Mouse (Mus musculus): ENCODE data around the gene C2cd2.

DNA sequence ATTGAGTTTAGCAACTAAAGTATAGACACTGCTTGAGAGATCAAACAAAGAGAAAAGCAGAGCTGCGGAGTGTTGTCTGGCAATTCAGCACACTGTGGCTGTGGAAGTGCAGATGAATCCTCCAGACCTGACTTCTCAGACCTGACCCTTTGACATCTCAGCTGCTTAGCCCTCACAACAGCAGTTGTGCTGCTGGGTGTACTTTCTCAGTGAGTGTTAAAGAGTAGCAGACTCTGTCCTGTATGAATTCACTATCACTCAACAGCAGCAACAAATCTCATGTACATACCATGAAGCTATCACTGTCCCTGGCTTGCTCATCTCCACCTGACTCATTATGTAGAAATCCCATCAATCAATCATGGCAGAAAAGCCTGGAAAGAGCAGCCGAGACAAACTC, 6.4 kb downstream of the C2cd2 start:
- TF ChIP-seq CTCF (IDR thresholded peaks at IDR 0.05; ENCODE audit: extremely low read depth, insufficient read depth, insufficient read length, insufficient replicate concordance) (no peak), POLR2A (IDR thresholded peaks at IDR 0.05; ENCODE audit: low read depth, low read length) (no peak)

Data from spleen, adult 2 months (tissue).